In genomic region chr9:79439233-79439960, GRCm38 (mm10) we compare ENCODE assay signal across 12 mouse cellular contexts.
DNase-seq lines count a peak whose midpoint lies in the region; ATAC-seq and TF ChIP-seq lines count a peak whose summit lies in the region.
"Had no signal": no experiment of that assay in that cellular context is flagged by ENCODE, and none has a peak within 500 bp of the region (broad histone marks: within the 10 kb centered on the region; RNA-seq: fewer than 3 reads in every experiment).

No protein-coding gene starts in this region.

- TF ChIP-seq CTCF in kidney, adult 2 months (conservative IDR thresholded peaks at IDR 0.05; ENCODE audit: insufficient read depth, insufficient read length, low read depth, low read length): no peak
- TF ChIP-seq CTCF in brain, embryonic 14.5 days (IDR thresholded peaks at IDR 0.05; ENCODE audit: borderline replicate concordance, extremely low read depth, insufficient read depth, insufficient read length): no peak

- no peak overlapping the region for H3K27ac ChIP-seq in kidney, adult 2 months (ENCODE audit: insufficient read depth, low read depth, low read length)
- H3K27ac ChIP-seq in embryonic facial prominence, embryonic 11.5 days (replicated peaks; ENCODE audit: low read depth, low read length): no peak overlapping the region
- H3K27ac ChIP-seq in limb, embryonic 14.5 days (replicated peaks; ENCODE audit: low read depth, low read length): no peak overlapping the region

- TF ChIP-seq POLR2A in kidney, adult 2 months (IDR thresholded peaks at IDR 0.05; ENCODE audit: low read depth, low read length): no peak
- no peak for TF ChIP-seq POLR2A in brain, embryonic 14.5 days (IDR thresholded peaks at IDR 0.05; ENCODE audit: borderline replicate concordance, extremely low read depth, insufficient read depth, insufficient read length, poor library complexity, severe bottlenecking)
- no peak for TF ChIP-seq POLR2A in limb, embryonic 14.5 days (IDR thresholded peaks at IDR 0.05; ENCODE audit: borderline replicate concordance, extremely low read depth, insufficient read depth, insufficient read length)

- H3K9ac ChIP-seq in embryonic facial prominence, embryonic 11.5 days (replicated peaks; ENCODE audit: low read length): no peak overlapping the region
- no peak overlapping the region for H3K9ac ChIP-seq in limb, embryonic 14.5 days (ENCODE audit: low read depth, low read length, severe bottlenecking)
- H3K9ac ChIP-seq: liver, postnatal 0 days had no signal

- no peaks in the 10 kb centered on the region for H3K9me3 ChIP-seq in embryonic facial prominence, embryonic 11.5 days (replicated peaks; ENCODE audit: control insufficient read depth, low read length)
- no peaks in the 10 kb centered on the region for H3K9me3 ChIP-seq in limb, embryonic 14.5 days (ENCODE audit: control insufficient read depth, low read length)
- H3K9me3 ChIP-seq: megakaryocyte, embryonic 14.5 days had no signal

- no peaks in the 10 kb centered on the region; the same call in 1 of the 2 replicates for H3K27me3 ChIP-seq in kidney, adult 2 months (replicated peaks; ENCODE audit: control insufficient read depth, insufficient read depth, low read length)
- no peaks in the 10 kb centered on the region for H3K27me3 ChIP-seq in embryonic facial prominence, embryonic 11.5 days (ENCODE audit: control insufficient read depth, insufficient read depth, low read length)
- H3K27me3 ChIP-seq in limb, embryonic 14.5 days (ENCODE audit: control insufficient read depth, insufficient read depth, low read length): no peaks in the 10 kb centered on the region
- H3K27me3 ChIP-seq: megakaryocyte, embryonic 14.5 days had no signal

- no peak overlapping the region for H3K4me3 ChIP-seq in kidney, adult 2 months (ENCODE audit: insufficient read depth, low read depth, low read length)
- no peak overlapping the region for H3K4me3 ChIP-seq in embryonic facial prominence, embryonic 11.5 days (ENCODE audit: low read depth, low read length)
- no peak overlapping the region for H3K4me3 ChIP-seq in limb, embryonic 14.5 days (replicated peaks; ENCODE audit: low read length)
- H3K4me3 ChIP-seq: erythroblast, embryonic 14.5 days; megakaryocyte, embryonic 14.5 days had no signal

- ATAC-seq in embryonic facial prominence, embryonic 11.5 days (replicated peaks; ENCODE audit: insufficient number of reproducible peaks, low FRiP score, low TSS enrichment, low read depth): no peak
- peak; percentile 71 for ATAC-seq in limb, embryonic 14.5 days (ENCODE audit: low FRiP score, low read depth)
- ATAC-seq: liver, postnatal 0 days had no signal

- no peaks in the 10 kb centered on the region for H3K4me1 ChIP-seq in kidney, adult 2 months (ENCODE audit: control insufficient read depth, insufficient read depth, low read length)
- H3K4me1 ChIP-seq in embryonic facial prominence, embryonic 11.5 days (ENCODE audit: control insufficient read depth, insufficient read depth, low read length): no peaks in the 10 kb centered on the region
- H3K4me1 ChIP-seq in limb, embryonic 14.5 days (ENCODE audit: control insufficient read depth, insufficient read depth, low read length): peaks cover 11% of the 10 kb centered on the region
- H3K4me1 ChIP-seq: megakaryocyte, embryonic 14.5 days had no signal

- peak; percentile 1 for DNase-seq in kidney, adult 2 months
- no peak for DNase-seq in kidney, adult 18-20 months
- peak; percentile 32 for DNase-seq in brain, embryonic 14.5 days (ENCODE audit: low read depth)
- peak; percentile 63 for DNase-seq in embryonic facial prominence, embryonic 11.5 days (ENCODE audit: low spot score)
- peak; percentile 49 for DNase-seq in limb, embryonic 14.5 days (ENCODE audit: low spot score)
- no peak for DNase-seq in cerebellum, adult 8-10 months
- no peak for DNase-seq in liver
- DNase-seq: adrenal gland, adult 2 months; heart, postnatal 36 days; liver, postnatal 0 days had no signal

- 46% methylated on average over 11 of the region's 11 CpGs for WGBS in kidney, adult 2 months
- WGBS in embryonic facial prominence, embryonic 11.5 days: 20% methylated on average over 11 of the region's 11 CpGs
- WGBS in limb, embryonic 14.5 days: 25% methylated on average over 11 of the region's 11 CpGs

- no peak overlapping the region for H3K4me2 ChIP-seq in embryonic facial prominence, embryonic 11.5 days (ENCODE audit: low read depth, low read length)
- H3K4me2 ChIP-seq in limb, embryonic 14.5 days (replicated peaks; ENCODE audit: low read depth, low read length, severe bottlenecking): peak overlapping the region; percentile 14; the same call in 1 of the 2 replicates

- H3K36me3 ChIP-seq in kidney, adult 2 months (ENCODE audit: control insufficient read depth, insufficient read depth, low read length): no peaks in the 10 kb centered on the region
- H3K36me3 ChIP-seq in embryonic facial prominence, embryonic 11.5 days (replicated peaks; ENCODE audit: control insufficient read depth, insufficient read depth, low read depth, low read length): no peaks in the 10 kb centered on the region
- H3K36me3 ChIP-seq in limb, embryonic 14.5 days (ENCODE audit: control insufficient read depth, insufficient read depth, low read length): no peaks in the 10 kb centered on the region

Comparison
In these comparisons a context has a peak if more than half of its experiments do, and no peak if none do; other contexts are left out.
1. DNase-seq: peak in kidney, adult 2 months (single experiment), brain, embryonic 14.5 days (single experiment), embryonic facial prominence, embryonic 11.5 days (single experiment) and limb, embryonic 14.5 days (single experiment); none in kidney, adult 18-20 months (single experiment), cerebellum, adult 8-10 months (single experiment) and liver (single experiment).